Comparison of ENCODE assay signal across 25 mouse cellular contexts in genomic region chr17:53489007-53489378, GRCm38 (mm10). TPM values are rescaled to one million over a fixed set of nuclear protein-coding genes. Genes with fewer than 3 reads are reported as not detected.
A peak's percentile ranks its signal among the peaks of the same experiment; 100 is the strongest.
DNase-seq lines count a peak whose midpoint lies in the region; ATAC-seq and TF ChIP-seq lines count a peak whose summit lies in the region.
"Had no signal": no experiment of that assay in that cellular context is flagged by ENCODE, and none has a peak within 500 bp of the region (broad histone marks: within the 10 kb centered on the region; RNA-seq: fewer than 3 reads in every experiment).

No protein-coding gene starts in this region.

- H3K9me3 ChIP-seq in liver, postnatal 0 days (ENCODE audit: low read length) = no peaks in the 10 kb centered on the region
- H3K9me3 ChIP-seq in ES-E14 (ENCODE audit: control insufficient read depth, insufficient read depth, low read depth, low read length) = no peaks in the 10 kb centered on the region
- H3K9me3 ChIP-seq: forebrain, embryonic 10.5 days; forebrain, embryonic 13.5 days; heart, embryonic 10.5 days; heart, embryonic 13.5 days; hindbrain, embryonic 12.5 days; hindbrain, embryonic 15.5 days had no signal

- in situ Hi-C loops in ES-E14 (cut with MboI; ENCODE audit: low sequenced_read_pairs in 2 of 2, unreplicated experiment in 2 of 2) = no loop called here

- TF ChIP-seq EP300 in liver, postnatal 0 days (IDR thresholded peaks at IDR 0.05; ENCODE audit: low read depth) = no peak

- WGBS in liver, postnatal 0 days (ENCODE audit: insufficient replicate concordance) = 83% methylated on average over 1 of the region's 1 CpGs

- TF ChIP-seq POLR2A in bone marrow macrophage, adult 2 months (IDR thresholded peaks at IDR 0.05; ENCODE audit: borderline replicate concordance, low read depth, low read length) = no peak

- H3K27ac ChIP-seq in liver, postnatal 0 days (ENCODE audit: low read depth) = peak overlapping the region; percentile 34; the same call in 1 of the 2 replicates
- H3K27ac ChIP-seq in ES-E14 (ENCODE audit: insufficient read depth, low read depth, low read length, poor library complexity, severe bottlenecking) = no peak overlapping the region
- peak overlapping the region; percentile 55 for H3K27ac ChIP-seq in bone marrow macrophage, adult 2 months (ENCODE audit: insufficient read depth, low read depth, low read length)
- H3K27ac ChIP-seq: forebrain, embryonic 10.5 days; forebrain, embryonic 13.5 days; heart, adult 2 months; heart, embryonic 10.5 days; heart, embryonic 13.5 days; hindbrain, embryonic 12.5 days; hindbrain, embryonic 15.5 days had no signal

- no peak overlapping the region for H3K4me2 ChIP-seq in liver, postnatal 0 days (ENCODE audit: low read depth, low read length)
- H3K4me2 ChIP-seq: forebrain, embryonic 13.5 days; heart, embryonic 13.5 days; hindbrain, embryonic 12.5 days; hindbrain, embryonic 15.5 days had no signal

- no peaks in the 10 kb centered on the region for H3K27me3 ChIP-seq in liver, postnatal 0 days (ENCODE audit: insufficient read depth, low read length)
- H3K27me3 ChIP-seq: forebrain, embryonic 13.5 days; heart, embryonic 13.5 days; hindbrain, embryonic 12.5 days; hindbrain, embryonic 15.5 days had no signal

- H3K4me1 ChIP-seq in liver, postnatal 0 days (ENCODE audit: insufficient read depth) = no peaks in the 10 kb centered on the region
- no peaks in the 10 kb centered on the region for H3K4me1 ChIP-seq in ES-E14 (ENCODE audit: control insufficient read depth in 2 of 2, insufficient read depth in 2 of 2, low read length in 2 of 2, poor library complexity in 1 of 2)
- H3K4me1 ChIP-seq in bone marrow macrophage, adult 2 months (ENCODE audit: control insufficient read depth, insufficient read depth, low read length) = peaks cover 17% of the 10 kb centered on the region
- H3K4me1 ChIP-seq: forebrain, embryonic 10.5 days; forebrain, embryonic 13.5 days; heart, embryonic 10.5 days; hindbrain, embryonic 12.5 days; hindbrain, embryonic 15.5 days had no signal

- no peak for DNase-seq in liver, postnatal 0 days
- no peak for DNase-seq in liver
- no peak for DNase-seq in ES-E14 (ENCODE audit: low read depth, low spot score)
- DNase-seq in neural tube, embryonic 10.5 days (ENCODE audit: extremely low spot score, low spot score) = no peak
- no peak for DNase-seq in lung, postnatal 4 days
- DNase-seq: adrenal gland, postnatal 14 days; cerebellum, adult 18-20 months; cerebellum, adult 9-10 months; cerebellum, postnatal 14 days; gastrocnemius, postnatal 14 days; heart, adult 2 months; heart, postnatal 14 days had no signal

- H3K4me3 ChIP-seq in liver, postnatal 0 days (ENCODE audit: low read depth, low read length) = no peak overlapping the region
- H3K4me3 ChIP-seq in ES-E14 (ENCODE audit: insufficient read depth in 1 of 2, low read depth in 1 of 2, low read length in 2 of 2, poor library complexity in 1 of 2, severe bottlenecking in 1 of 2) = no peak overlapping the region
- H3K4me3 ChIP-seq in bone marrow macrophage, adult 2 months (ENCODE audit: insufficient read depth, low read length) = no peak overlapping the region
- H3K4me3 ChIP-seq: forebrain, embryonic 10.5 days; forebrain, embryonic 13.5 days; heart, adult 2 months; heart, embryonic 10.5 days; heart, embryonic 13.5 days; hindbrain, embryonic 12.5 days; hindbrain, embryonic 15.5 days had no signal

- TF ChIP-seq CTCF in liver, postnatal 0 days (IDR thresholded peaks at IDR 0.05; ENCODE audit: low read depth) = no peak
- TF ChIP-seq CTCF in bone marrow macrophage, adult 2 months (IDR thresholded peaks at IDR 0.05; ENCODE audit: low read depth, low read length) = no peak

- peaks cover 35% of the 10 kb centered on the region for H3K36me3 ChIP-seq in liver, postnatal 0 days (replicated peaks; ENCODE audit: insufficient read depth, low read length)
- peaks cover 5% of the 10 kb centered on the region for H3K36me3 ChIP-seq in ES-E14 (ENCODE audit: control insufficient read depth, insufficient read depth, low read length, poor library complexity, severe bottlenecking)

- no peak for ATAC-seq in liver, postnatal 0 days
- ATAC-seq: forebrain, embryonic 13.5 days; forebrain, embryonic 16.5 days; intestine, postnatal 0 days had no signal

- no peak overlapping the region for H3K9ac ChIP-seq in liver, postnatal 0 days (replicated peaks)
- no peak overlapping the region for H3K9ac ChIP-seq in ES-E14 (ENCODE audit: insufficient read depth, low read depth, low read length, poor library complexity, severe bottlenecking)
- H3K9ac ChIP-seq: forebrain, embryonic 13.5 days; heart, embryonic 13.5 days; hindbrain, embryonic 12.5 days; hindbrain, embryonic 15.5 days had no signal

TF ChIP-seq in ES-E14, 5 proteins besides CTCF, POLR2A, EP300 and RAD21:
- no peak for TF ChIP-seq HCFC1 (IDR thresholded peaks at IDR 0.05; ENCODE audit: borderline replicate concordance, insufficient read depth, low read length)
- TF ChIP-seq ZNF384 (IDR thresholded peaks at IDR 0.05; ENCODE audit: low read depth, low read length) = no peak
- TF ChIP-seq MAFK (IDR thresholded peaks at IDR 0.05; ENCODE audit: insufficient read depth, low read depth, low read length) = peak; percentile 73; the same call in 1 of the 2 replicates
- no peak for TF ChIP-seq CHD2 (IDR thresholded peaks at IDR 0.05; ENCODE audit: low read depth, low read length)
- no peak for TF ChIP-seq ZC3H11A (IDR thresholded peaks at IDR 0.05; ENCODE audit: borderline replicate concordance, low read depth, low read length)
TF ChIP-seq in ES-E14: peak in this region for 1.

RNA-seq across cellular contexts. Expression of gene Rab5a, which starts 10.0 kb away (rescaled TPM):
- polyA plus RNA-seq in liver, postnatal 0 days (2015; fragmentation: Nextera tagmentation; extraction: Ambion mirVana) = 32.6 and 35.2 TPM in 2 replicates
- total RNA-seq in ES-E14 (2012; rRNA removed) = 32.7 and 50.5 TPM in 2 replicates
- polyA plus RNA-seq in bone marrow macrophage, adult 2 months (2012; ENCODE audit: insufficient read depth, insufficient read length, missing spikeins) = 68.4 and 70.5 TPM in 2 replicates

RNA-seq across cellular contexts. Expression of gene Efhb, which starts 25.9 kb away (rescaled TPM):
- polyA plus RNA-seq in liver, postnatal 0 days (2015; fragmentation: Nextera tagmentation; extraction: Ambion mirVana) = 0.09 and 0.11 TPM in 2 replicates
- 0.40 and 0.85 TPM in 2 replicates for total RNA-seq in ES-E14 (2012; rRNA removed)
- polyA plus RNA-seq in bone marrow macrophage, adult 2 months (2012; ENCODE audit: insufficient read depth, insufficient read length, missing spikeins) = not detected in 2 replicates
- total RNA-seq: hematopoietic stem cell, adult 5-6 weeks had no signal

RNA-seq across cellular contexts. Expression of gene Pp2d1, which starts 50.3 kb away (rescaled TPM):
- not detected in 2 replicates for polyA plus RNA-seq in liver, postnatal 0 days (2015; fragmentation: Nextera tagmentation; extraction: Ambion mirVana)
- total RNA-seq in ES-E14 (2012; rRNA removed) = 0.31 and 0.48 TPM in 2 replicates
- not detected in 2 replicates for polyA plus RNA-seq in bone marrow macrophage, adult 2 months (2012; ENCODE audit: insufficient read depth, insufficient read length, missing spikeins)
- total RNA-seq: adrenal gland, adult 2 months; adrenal gland, postnatal 14 days; gastrocnemius, adult 18-20 months; gastrocnemius, postnatal 14 days; heart, adult 2 months; heart, postnatal 14 days; hematopoietic stem cell, adult 5-6 weeks had no signal
- polyA plus RNA-seq: adrenal gland, adult 2 months; gonadal fat pad, adult 2 months; heart, adult 2 months had no signal
